Mouse (Mus musculus) fibroblast of lung, adult 2 months (primary cell): ENCODE results near the gene Ubl3.

ENCODE experiments used
- DNase-seq: peaks from one replicate; pipeline ENCODE4 v3.0.0-alpha.2; 2011; ENCODE audit warnings: low read depth

The Ubl3 gene

GRCm38 (mm10) chr5:148562235-148562634 is 9.6 kb upstream of the Ubl3 start:
- no peak for DNase-seq

DNA sequence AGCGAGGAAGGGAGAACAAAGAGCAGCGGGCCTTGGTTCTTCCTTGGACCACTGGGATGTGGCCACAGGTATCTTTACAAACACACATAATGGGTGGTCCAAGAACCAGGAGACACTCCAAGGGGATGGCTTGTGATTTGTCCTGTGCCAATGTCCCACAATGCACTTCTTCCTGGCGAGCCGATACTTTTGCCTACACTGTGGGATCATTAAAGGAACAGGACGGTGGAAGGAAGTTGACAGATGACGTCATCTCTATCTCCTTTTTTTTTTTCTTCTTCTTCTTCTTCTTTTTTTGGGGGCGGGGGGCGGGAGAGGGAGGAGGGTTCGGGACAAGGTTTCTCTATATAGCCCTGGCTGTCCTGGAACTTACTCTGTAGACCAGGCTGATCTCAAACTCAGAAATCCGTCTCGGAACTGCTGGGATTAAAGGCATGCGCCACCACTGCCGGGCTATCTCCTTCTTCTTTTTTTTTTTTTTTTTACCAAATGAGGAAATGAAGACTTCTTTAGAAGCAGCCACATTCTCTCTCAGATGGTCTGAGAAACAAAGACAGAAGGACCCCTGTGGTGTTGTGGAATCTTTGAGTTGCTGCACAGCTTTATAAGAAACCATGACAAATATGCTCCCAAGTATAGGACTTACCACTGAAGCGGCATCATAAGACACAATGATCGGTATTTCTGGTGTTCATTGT is 6.8 kb upstream of the Ubl3 start:
- no peak for DNase-seq

GRCm38 (mm10) chr5:148558472-148558871 is 5.9 kb upstream of the Ubl3 start:
- no peak for DNase-seq

DNA sequence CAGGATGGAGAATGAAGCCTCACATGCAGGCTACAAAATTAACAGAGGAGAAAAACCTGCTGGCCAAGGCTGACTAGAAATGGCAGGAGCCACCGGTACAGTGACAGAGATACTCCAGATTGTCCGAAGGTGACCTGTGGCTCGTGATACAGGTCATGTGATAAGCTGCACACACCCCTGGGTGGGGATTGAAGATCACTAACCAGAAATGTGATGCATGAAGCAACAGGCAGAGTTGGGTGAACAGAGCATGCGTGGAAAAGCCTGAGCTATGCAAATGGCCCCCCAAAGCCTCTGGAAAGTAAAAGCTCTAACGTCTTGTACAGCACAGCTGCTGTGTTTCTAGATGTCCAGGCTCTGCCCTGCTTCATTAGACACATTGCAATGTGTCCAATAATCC is 3.9 kb upstream of the Ubl3 start:
- DNase-seq, result no peak

DNA sequence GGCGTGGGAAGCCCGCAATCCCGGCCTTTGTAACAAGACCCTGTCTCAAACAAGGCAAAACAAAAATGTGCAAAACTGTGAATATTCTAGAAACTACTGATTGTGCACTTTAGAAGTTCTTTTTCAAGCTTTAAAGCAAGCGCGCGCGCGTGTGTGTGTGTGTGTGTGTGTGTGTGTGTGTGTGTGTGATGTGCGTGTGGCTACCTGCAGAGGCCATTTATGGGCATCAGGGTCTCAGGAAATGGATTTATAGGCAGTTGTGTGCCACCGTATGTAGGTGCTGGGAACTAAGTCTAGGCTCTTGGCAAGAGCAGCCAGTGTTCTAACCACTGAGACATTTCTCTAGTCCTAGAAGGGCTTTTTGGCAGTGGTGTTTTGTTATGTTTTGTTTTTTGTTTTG is 2.6 kb upstream of the Ubl3 start:
- no peak for DNase-seq

DNA sequence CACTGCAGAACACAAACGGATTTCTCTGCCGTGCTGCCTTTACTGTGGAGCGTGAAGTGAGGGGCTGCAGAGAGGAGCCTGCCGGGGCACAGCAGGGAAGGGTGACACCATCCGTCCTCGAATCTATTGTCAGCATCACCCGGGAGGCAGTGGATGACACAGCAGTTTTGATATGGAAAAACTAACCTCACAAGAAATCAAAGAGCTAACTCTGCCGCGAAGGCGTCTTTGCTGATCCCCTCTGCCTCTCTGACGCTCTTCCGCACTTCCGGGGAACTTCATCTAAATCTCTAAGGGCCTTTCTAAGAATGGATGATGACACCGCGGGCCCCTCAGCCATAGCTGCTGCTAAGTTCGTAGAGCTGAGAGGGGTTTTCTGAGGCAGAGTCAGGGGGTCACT is 2.1 kb upstream of the Ubl3 start:
- no peak for DNase-seq

- no peak for DNase-seq
Observed at GRCm38 (mm10) chr5:148554242-148554641, 1.7 kb upstream of the Ubl3 start.

GRCm38 (mm10) chr5:148553723-148554122 is 1.1 kb upstream of the Ubl3 start:
- no peak for DNase-seq

DNA sequence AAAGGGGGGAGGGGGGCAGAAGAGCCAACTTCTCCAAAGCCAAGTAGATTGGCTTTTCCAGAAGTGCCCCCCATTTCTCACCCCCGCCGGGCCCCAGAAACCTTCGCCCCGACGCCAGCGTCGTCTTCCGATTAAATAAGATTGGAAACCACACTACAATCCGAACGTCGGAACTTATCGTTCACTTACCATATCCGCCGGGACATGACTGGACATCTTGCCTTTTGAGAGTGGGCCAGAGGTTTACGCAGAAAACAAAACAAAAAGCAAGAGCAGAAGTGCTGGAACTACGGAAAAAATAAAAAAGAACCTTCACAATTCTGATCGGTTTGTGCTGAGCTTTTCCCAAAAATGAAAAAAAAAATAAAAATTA is 839 bp downstream of the Ubl3 start:
- no peak for DNase-seq

DNA sequence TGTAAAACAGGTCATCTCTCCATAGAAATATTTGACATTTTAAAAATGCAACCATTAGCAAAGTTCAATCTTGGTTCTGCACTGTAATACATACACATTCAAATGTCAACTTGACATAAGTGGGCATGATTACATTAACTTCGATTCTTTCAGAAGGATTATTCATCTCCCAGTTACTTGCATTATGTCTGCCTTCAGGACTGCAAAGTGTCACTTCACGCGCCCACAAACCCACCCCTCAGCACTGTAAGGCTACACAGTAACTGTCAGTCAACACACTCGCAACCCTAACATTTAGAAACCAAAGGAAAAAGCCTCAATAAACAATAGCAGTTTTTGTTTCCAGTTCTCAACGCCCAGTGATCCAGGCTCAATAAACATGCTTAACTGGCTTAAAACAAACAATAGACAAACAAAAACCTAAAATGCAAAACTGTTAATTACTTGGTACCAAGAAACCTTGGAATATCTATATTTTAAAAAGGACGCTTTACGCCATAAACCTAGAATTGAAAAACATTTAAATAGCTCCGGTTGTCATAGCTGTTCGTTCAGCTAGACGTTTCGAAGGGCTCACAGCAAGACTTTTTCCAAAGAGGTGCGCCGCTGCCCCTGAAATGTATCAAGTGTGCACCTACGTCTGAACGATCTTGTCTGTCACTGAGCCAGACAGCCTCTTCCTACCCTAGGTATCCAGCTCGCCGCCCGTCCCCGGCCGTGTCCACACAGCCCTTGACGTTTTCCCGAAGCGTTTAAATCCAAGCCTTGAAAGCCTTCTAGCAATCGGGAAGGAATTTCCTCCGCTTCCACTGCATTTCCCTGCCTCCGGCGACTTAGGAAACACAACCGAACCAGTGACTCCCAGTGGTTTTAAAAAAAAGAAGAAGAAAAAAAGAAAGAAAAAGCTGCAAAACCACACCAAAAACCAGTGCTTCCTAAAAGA is 1.5 kb downstream of the Ubl3 start:
- no peak for DNase-seq

GRCm38 (mm10) chr5:148550393-148550792 is 2.2 kb downstream of the Ubl3 start:
- no peak for DNase-seq

DNA sequence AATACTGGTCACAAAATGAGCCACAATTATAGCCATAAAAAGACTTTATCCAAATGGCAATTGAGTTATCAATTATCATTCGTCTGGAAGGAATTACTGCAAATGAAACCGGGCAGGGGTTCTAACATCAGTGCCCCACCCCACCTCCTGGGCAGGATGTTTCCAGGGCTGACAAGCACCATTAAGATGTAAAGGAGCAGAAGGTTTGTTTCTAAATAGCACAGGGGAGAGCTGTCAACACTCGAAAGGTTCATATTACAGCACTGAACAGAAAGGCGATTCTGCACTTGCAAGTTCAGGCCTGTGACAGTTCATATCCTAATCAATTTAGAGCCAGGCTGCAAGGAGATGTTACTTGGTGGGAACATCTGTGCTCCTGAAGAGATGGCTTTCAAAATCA is 3.3 kb downstream of the Ubl3 start:
- no peak for DNase-seq

DNA sequence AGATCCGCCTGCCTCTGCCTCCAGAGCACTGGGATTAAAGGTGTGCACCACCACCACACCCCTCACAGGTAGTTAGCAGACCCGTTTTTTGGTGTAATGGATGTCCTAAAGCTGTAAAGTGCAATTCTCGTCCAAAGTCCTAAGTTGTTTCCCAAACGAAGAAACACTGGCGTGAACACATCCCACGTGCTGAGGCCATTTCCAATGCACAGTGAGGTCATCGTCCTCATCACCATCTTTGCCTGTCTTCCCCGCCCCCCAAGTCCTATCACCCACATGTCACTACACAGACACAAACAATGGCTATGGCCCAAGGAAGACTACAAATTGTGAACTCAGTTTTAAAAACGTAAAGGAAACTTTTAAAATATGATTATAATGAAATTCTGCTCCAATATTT is 4.0 kb downstream of the Ubl3 start:
- DNase-seq, result no peak

DNA sequence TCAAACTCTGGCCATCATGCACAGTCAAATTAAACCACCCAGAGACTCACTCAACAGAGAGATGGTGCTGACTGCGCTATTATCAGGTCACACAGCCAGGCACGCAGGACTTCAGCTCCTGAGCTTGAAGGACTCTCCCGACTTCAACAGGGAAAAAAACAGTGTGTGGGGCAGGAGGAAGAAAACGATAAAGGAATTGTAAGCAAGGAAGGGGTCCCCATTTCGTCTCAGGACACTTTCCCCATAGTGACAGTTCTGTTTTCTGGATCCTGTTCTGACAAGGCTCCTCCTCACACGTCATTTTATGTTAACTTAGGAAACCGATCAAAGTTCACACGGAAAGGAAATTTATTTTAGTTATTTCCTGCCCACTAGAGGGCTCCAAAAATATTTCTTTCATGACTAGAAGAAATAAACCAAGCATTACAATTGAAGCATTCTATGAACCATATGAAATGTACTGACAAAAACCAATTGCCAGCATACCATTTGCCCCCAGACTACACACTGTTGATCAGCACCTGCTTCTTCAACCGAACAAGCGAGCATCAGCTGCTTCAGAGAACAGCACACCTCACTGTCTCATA is 4.6 kb downstream of the Ubl3 start:
- DNase-seq, result no peak

DNA sequence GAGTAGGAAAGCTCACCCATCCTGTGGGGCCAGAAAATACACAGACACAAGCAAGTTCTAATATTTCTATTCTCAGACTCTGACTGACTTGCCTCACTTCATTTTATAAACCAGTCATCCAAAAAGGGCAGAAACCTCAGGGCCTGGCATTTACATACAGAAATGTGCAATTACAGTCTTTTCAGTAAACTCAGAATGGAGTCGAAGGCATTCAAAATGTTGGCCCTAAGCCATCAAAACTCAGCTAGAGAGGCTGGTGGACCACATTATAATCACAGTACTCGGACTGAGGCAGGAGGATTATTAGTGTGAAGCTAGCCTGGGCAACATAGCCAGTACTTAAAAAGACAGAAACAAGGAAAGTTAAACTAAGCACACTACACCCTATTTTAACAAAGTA is 5.6 kb downstream of the Ubl3 start:
- no peak for DNase-seq

DNA sequence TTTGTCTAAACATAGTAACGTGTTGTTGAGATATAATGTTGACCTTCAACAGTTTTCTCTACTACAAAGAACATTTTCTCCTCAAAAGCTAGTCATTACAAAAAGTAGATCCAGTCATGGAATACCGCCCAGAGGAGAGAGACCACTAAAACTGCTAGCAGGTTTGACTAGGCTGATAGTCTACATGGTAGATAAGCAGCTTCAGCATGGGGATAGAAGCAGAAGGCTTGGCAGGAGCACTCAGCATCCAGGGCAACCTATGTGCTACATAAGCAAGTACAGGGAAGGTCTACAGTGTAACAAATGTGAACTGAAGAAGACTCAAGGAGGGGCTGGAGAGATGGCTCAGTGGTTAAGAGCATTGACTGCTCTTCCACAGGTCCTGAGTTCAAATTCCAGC is 7.9 kb downstream of the Ubl3 start:
- DNase-seq, result no peak

GRCm38 (mm10) chr5:148542196-148542595 is 10.4 kb downstream of the Ubl3 start:
- no peak for DNase-seq

DNA sequence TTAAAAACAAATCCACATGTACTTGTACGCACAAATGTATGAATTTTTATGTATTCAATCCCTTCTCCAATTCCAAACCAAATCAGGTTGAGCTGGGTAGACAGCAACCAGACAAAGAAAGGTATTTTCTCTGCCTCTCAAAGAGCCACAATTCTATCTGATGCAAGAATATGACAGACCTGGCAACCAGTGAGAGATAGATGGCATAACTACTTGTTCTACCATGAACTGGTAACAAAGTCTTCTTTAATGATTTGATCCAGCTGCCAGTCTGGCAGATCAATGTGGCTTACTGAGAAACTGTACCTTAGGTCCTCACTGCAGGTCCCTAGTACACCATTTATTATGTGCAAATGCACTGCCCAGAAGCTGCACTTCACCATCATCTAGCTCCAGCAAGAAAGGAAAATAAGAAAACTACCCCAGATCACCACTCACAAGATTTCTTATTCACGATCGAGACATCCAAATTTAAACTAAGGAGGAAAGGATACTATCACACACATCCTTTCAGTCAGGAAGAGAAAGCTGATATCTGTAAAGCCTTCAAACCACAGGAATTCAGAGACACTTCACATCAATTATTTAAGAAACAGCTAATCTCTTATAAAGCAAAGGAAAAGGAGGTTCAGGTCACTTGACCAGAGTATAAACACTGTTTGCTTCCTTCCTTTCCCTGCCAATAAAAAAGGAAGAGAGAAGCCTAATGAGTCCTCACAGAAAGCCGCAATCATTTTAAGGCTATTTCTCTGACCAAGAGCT is 16.7 kb downstream of the Ubl3 start:
- no peak for DNase-seq

DNA sequence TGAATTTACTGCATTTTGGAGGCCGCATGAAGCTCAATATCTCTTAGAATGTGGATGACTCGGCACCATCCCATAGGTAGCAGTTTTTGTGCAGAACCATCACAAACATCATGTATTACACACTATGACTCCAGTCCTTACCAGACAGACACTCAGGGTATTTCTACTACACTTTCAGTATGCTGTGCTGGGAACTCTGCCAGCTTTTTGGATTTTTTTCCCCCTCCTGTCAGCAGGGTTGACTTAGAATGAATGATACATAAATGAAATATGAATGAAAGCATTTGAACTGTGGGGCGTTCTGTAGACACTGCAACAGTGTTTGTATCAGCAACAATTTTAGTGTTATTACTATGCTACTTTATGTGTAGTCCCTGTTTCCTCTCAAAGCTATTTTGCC is 17.9 kb downstream of the Ubl3 start:
- DNase-seq, result no peak

- DNase-seq, result no peak
Observed at GRCm38 (mm10) chr5:148533924-148534323, 18.7 kb downstream of the Ubl3 start.

- DNase-seq, result no peak
Observed at GRCm38 (mm10) chr5:148532201-148532600, 20.4 kb downstream of the Ubl3 start.

DNA sequence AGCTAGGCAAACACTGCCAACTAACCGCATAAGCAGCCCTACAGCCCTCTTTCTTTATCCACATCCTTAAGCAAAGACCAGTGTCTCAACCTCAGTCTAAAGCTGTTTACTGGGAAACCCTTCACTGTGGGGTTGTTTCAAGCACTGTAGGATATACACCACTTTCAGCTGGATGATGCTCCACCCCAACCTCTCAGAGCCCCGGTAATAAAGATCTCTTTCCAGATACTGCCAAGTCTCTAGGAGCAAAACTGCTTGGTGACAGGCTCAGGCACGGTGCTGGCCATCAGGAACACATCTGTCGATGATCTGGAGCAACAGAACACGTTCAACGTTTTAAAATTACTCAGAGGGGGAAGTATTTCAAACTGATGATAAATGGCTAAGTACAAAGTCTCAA is 25.0 kb downstream of the Ubl3 start:
- DNase-seq, result no peak
